Mouse (Mus musculus) left cerebral cortex, adult 18-20 months (tissue): ENCODE data around the gene Cyp2e1. TPM values are rescaled to one million over a fixed set of nuclear protein-coding genes. Genes with fewer than 3 reads are reported as not detected.
"Not testable (repeated sequence)": the region's sequence is repeated elsewhere in the genome, so short reads cannot be mapped to it uniquely, and the experiment has no call there.

Experiments
- DNase-seq, 2 experiments: peaks; one replicate each; pipeline ENCODE4 v3.0.0; 2021 to 2022; ENCODE audit warnings: low spot score in 2 of 2, mixed read lengths in 1 of 2
- long read RNA-seq, 2 experiments: library from polyadenylated mRNA; stranded (forward); transcript quantifications; one replicate each; pipeline ENCODE4 v2.0.0; 2021
- total RNA-seq, 2 experiments: library from RNA; stranded (reverse); gene quantifications; 2 replicates each; pipeline ENCODE4 v1.2.3; 2021

The Cyp2e1 gene
- under 1 TPM in 1 of 2 experiments, not detected in 1; 0.33 TPM for total RNA-seq
- long read RNA-seq, experiment 1: 0 reads
- long read RNA-seq, experiment 2: 0 reads

DNA sequence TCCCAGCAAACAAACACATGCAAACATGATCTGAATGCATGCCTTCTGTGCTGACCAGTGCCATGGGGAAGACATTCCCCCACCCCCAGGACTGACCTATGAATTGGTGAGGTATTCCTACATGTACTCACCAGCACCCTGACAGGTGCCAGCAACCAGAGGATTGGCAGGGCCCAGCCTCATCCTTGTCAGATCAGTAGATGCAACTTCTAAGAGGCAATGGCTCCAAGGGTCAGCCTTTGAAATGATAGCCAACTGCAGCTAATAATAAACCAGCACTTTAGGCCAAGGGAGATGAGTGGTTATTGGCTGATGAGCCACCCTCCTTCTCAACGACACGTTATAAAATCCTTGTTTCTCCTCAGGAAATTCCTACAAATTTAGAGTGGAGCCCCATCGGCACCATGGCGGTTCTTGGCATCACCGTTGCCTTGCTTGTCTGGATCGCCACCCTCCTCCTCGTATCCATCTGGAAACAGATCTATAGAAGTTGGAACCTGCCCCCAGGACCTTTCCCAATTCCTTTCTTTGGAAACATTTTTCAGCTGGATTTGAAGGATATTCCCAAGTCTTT, at the start of gene Cyp2e1:
Cyp2e1 (plus strand) TSS at position 293 of the 574 bp plus-strand sequence.
- no peak for DNase-seq

DNA sequence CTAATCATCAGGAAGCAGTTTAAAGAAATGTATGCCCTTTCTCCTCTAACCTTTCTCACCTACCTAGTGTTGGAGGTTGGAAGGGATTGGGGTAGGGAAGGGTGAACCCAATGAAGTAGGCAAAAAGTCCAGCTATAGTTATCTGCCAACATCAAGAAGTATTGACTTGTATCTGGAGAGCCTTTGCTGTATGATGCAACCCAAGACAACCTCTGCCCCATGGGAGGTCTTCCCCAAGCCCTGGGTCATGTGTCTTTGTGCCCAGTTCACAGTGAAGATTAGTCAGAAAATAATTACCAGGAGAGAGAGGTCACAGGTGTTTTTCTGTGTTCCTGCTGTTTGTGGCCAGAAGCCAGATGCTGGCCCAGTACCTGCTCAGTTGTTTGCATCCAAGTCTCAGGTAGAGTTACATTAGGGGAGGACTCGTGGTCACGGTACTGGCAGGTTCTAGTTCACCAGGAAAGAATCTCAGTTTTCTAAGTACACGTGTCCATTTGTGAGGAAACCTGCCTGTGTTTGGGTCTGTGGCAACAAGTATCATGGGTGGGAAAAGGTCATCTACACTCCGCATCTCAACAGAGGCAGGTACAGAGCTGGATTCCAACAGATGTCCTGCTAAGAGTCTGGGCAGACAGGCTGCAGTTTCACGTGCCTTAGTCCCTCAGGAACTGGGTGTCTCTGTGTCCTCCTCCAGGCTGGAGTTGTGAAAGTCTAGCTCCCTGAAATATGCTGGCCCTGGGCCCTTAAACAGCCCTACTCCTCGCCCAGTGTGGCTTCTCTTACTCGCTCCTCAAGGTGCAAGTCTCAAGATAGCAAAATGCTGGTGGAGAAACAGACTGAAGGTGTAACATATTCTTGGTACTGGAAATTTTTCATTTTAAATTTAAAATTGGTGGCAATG, 46.1 kb upstream of the Cyp2e1 start:
- DNase-seq: peak; percentile 18 to 33

DNA sequence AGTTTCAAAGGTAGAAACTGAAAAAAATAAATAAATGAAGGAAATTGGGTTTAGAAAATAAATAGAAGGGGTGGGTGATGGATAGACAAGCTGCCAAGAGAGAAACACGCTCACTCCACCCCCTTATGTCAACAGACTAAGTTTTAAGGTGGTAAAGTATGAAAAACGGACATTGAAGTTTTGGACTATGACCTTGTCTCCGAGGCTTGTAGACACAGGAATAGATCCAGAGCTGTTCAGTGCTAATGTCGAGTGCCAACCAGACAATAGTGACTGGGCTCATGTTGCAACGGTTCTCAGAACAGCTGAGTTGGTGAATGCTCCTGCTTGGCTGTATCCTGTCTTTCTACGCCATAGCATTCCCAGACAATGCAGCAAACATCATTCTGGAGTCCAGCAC, 42.4 kb upstream of the Cyp2e1 start:
- no peak for DNase-seq

DNA sequence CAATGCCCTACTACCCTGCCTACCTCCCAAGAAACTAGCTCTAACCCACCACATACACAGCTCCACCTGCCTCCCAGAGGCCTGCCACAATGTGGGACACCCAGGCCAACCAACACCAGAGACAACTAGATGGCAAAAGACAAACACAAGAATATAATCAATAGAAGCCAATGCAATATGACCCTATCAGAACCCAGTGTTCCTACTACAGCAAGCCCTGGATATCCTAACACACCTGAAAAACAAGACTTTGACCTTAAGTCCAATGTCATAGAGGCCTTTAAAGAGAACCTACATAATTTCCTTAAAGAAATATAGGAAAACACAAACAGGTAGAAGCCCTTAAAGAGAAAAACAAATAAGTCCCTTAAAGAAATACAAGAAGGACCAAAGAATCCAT, 38.0 kb upstream of the Cyp2e1 start:
- no peak for DNase-seq

DNA sequence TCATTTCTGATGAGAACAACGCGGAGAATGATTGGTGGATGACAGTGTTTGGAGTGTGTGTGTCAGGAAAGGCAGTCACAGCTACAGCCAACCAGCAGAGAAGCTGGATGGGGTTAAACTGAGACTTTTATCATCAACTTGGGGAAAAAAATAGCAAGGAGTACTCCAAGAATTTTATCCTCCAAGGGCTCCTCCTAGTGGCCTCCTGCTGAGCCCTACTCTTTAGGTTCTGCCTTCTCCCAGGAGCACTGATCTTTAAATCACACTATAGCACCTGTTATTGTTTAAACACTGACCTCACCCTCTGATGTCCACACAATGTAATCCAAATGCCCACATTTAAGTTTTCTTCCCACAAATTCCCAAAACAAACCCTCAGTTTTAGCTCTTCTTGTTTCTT, 30.4 kb upstream of the Cyp2e1 start:
- peak; percentile 14 to 29 for DNase-seq

DNA sequence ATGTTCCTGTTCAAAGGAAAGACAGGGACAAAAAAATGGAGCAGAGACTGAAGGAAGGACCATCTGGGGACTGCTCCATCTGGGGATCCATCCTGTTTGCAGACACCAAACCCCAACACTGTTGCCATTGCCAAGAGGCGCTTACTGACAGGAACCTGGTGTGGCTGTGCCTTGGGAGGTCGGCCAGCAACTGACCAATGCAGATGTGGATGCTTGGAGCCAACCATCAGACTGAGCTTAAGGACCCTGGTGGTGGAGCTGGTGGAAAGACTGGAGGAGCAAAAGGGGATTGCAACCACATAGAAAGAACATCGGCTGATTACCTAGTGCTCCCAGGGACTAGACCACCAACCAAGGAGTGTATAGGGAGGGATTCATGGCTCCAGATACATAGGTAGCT, 16.1 kb upstream of the Cyp2e1 start:
- no peak for DNase-seq

DNA sequence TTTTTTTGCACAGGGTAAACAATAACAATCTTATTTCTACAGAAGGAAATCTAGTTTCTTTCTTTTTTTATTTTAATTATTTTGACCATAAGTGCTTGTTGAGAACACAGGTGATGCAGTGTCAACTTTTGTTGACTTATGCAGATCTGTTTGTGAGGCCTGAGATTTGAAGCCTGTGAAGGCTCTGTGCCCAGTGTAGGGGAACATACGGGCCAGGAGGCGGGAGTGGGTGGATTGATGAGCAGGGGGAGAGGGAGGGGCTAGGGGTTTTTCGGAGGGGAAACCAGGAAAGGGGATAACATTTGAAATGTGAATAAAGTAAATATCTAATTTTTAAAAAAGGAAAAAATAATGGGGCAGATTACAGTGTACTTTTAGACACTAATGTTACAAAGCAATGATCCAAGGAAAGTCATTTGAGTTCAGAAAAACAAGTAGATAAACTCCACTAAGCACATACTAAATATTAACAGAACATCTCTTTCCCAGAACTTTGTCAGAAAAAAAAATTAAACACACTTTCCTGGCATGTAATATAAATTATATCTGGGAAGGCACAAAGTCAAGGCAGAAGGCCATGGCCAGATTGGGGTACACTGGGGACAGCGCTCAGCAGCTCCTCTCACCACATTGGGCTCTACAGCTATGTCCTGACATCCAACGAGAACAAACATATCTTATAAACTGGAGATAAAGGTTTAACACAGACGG, 15.3 kb upstream of the Cyp2e1 start:
- DNase-seq: no peak

DNA sequence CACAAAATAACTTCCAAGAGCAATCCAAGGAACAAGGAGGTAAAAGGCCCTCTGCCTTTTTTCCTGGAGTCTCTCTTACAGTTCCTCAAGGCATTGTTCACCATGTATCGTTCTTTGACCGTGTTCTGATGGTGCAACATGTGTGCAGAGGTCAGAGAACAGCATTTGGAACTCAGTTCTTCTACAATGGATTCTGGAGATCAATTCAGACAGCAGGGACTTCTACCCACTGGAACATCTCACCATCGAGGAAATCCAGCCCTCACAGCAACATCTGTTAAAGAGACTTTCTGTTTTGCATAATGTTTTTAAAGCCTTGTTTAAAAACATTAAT, 14.7 kb upstream of the Cyp2e1 start:
- no peak for DNase-seq

DNA sequence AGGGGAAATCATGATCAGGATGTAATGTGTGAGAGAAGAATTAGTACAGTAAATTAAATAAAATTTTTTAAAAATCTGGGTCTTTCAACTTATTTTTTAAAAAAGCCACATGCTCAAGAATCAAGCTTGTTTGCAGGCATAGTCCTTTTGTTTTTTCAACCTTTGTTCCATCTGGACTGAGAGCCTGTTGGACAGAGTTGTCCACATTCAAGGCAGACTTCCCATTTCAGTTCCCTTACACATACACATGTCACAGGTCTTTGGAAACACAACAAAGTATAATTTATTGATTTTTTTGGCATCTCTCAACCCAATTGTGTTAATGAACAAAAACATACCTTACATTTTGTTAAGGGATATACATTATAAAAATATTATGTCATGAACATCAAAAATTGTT, 9.0 kb upstream of the Cyp2e1 start:
- no peak for DNase-seq

DNA sequence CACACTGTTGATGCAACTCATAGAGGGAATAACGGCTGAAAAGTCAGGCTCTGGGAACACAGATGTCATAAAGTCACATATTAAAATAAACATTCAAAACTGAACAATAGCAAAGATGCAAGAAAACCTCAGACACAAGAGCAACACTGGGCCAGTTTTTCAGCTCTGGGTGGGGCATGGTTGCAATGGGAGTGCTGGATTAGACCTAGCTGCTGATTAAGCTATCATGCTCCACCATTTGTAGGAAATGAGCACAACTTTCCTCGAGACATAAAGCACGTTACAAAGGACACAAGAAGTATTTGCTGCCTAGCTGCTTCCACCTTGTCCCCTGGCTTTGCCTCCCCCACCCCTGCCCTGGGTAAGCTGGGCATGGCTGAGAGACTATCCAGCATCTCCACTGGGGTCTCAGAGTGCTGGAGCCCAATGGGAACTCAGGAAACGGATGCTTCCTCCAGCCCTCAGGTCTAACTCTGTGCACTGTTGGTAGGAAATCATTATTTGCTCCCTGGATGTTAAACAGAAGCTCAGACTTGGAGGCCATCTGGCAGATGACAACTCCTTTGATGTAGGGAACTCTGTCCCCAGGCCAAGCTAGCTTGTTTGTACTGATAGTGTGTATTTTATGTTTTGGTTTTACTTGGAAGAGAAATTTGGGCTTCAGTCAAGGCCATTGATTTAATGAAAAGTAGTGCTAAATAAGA, 7.2 kb upstream of the Cyp2e1 start:
- DNase-seq: no peak

DNA sequence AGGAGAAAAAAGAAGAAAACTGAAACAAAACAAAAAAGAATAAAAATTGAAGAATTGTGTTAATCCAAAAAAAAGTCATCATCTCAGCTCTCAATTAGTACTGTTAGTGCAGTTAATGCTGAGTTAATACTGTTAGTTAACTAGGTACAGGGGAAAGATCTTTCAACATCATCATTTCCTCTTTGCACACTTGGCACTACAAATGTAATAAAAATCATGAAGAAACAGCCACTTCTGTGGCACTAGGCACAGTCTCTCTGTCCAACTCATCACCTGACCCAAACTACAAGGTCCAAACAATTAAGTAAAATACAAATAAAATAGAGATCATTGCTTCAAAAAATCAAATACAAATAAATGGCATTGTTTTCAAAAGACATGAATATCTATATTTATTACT, 2.9 kb upstream of the Cyp2e1 start:
- DNase-seq: no peak

DNA sequence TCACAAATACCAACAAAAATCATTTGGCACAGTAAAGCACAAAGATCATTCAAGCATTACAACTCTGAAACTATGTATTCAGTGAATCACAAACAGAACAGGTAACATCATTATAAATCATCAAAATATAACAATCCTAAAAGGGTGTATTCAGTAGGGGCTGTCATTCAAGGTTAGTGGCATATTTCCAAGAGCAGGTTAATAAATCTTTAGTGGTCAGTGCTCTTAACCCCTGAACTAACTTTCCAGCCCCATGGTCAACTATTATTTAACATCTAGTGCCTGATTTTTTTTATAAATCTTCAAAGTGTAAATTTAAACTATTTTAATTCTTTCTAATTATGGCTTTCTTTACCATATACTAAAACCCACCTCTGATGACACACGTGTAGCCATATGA, 1.9 kb downstream of the Cyp2e1 start:
- DNase-seq: not testable (repeated sequence)

DNA sequence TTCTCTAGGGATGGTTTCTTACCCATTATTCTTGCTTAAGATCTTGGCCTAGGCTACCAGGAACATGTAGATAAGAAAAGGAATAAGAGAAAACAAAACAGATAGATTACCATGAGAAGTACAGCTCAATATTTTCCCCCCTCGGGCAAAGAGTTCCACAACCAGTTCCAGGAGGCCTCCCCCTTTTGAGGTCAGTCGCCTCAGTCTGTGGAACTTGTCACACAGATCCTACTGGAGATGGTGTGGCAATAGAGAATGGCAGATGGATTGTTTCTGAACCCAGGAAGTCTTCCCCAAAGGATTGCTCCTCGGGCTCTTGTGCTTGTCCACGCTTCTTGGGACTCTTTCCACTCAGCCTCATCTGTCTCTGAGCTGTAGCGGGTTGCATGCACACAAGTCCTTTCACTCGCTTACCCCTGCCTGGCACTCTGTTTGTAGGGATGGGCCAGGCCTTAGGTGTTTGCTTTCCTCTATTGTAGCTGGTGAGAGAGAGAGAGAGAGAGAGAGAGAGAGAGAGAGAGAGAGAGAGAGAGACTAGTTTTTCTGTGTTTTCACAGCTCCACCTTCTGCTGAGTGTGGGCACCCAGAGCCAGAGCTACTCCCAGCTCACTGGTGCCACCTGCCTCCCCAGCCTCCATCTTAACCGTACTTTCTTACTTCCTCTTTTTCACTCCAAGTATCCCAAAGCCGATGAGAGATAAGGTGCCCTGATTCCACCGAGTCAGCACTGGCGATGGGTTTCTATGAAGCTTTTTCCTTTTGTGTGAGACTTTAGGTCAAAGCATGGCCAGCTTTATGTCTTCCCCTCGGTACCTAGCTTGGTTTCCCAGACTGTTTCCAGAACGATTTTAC, 2.6 kb downstream of the Cyp2e1 start:
- no peak for DNase-seq

DNA sequence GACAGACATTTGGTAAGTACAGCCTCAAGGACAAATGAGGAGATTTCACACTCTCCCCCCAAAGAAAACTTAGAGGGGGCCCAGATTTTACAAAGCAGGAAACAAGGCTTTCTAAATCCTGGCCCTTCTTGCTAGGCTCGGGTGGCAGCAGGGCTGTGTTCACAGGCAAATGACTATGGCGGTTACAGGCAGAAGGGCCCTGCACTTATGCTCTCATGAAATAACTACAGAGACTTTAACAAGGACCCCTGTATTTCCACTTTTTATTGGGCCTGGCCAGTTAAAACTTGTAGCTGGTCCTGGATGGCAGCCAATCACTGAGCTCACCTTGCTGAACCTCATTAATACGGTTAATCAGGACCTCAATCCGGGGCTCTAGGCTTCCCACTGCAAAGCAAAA, 17.0 kb downstream of the Cyp2e1 start:
- DNase-seq: no peak

DNA sequence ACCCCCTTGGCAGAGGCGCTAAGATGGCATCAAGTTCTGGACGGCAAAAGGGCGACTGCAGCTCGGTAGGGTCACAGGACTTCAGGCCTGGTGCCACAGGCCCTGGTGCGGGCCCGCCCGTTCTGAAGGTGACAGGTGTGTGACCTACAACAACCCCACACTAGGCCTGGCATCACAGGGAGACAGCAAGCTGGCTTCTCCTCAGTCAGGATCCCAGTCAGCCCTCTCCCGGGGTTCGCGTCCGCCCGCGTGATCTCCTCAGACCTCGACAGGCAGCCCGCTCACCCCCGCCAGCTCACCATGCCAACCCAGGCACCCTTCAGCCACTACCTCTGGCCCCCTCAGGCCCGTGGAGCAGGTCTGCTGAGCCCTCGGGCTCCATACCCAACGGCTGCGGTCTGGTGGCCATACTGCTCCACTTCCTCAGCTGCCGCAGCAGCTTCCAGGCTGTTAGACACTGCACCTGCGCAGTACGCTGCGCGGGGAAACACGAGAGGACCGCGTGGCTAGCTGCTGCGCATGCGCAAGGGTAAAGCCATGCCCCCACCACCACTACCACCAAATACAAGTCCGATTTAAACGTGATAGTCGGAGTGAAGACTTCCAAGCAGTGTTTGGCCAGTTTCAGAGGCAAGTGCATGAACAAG, 24.0 kb downstream of the Cyp2e1 start, which contains the start of gene Syce1:
Syce1 (minus strand) TSS at position 447 of the 647 bp plus-strand sequence.
- no peak for DNase-seq

DNA sequence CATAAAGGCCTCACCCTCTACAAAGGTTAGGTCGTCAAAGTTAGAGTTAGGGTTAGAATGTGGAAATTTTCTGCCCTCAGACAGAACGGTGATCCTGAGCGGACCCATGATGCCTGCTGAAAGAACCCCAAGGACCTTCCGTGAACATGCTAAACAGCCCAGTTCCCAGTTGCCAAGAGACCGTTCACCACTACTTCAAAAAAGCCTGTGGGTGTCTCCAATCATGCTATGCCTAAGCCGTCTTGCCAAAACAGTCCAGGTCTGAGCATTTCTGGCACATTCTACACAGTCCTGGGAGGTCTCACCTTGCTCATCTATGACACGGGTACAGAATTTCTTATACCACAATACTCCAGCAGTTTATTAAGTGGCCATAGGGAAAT, 24.5 kb downstream of the Cyp2e1 start:
- no peak for DNase-seq

DNA sequence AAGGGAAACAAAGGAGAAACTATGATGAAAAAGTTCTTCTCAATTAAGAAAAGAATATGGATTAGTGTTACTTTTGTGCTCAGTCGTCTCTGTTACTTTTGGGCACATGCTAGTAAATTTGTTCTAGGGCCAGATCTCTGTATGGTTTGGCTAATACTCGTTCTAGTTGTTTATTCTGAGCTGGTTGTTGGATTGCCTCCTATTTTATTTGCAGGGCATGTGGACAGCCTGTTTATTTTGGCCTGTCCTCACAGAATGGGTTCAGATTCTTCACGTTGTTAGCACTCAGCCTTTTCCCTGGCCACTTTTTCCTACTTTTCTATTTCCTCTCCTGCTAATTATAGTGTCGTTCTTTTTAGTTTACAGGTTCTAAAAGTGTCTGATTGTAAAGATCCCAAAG, 30.0 kb downstream of the Cyp2e1 start:
- no peak for DNase-seq

DNA sequence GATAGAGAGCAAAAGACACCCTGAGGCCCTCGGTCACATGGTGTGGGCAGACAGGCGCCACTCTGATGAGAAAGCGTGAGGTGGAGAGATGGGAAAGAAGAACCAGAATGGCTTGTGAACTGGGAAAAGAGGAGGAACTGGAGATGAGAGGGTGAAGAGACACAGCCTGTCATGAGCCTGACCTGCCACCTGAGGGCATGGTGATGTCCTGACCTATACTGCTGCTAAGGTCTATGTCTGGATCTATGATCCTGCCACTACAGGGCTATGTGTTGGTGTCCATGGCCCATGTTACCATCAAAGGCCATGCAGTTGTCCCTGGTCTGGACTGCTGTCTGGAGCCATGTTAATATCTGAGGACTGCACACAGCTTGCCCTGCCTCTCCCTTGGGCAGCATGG, 34.1 kb downstream of the Cyp2e1 start:
- DNase-seq: no peak

DNA sequence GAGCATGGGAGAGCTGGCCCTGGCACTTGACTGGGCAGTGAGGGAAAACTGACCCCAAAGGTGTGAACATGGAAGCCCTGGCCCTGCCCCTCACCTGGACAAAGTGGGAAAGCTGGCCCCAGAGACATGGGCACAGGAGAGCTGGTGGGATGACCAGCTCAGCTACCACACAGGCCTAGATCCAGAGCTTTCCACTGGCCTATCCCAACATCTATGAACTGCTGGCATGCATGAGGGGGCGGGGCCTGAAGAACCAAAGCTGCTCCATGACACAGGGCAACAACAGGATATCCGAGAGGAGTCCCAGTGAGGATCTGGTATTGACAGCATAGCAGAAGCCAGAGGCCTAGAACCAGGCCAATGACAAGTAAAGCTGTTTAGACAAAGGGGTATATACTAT, 34.7 kb downstream of the Cyp2e1 start:
- DNase-seq: no peak

DNA sequence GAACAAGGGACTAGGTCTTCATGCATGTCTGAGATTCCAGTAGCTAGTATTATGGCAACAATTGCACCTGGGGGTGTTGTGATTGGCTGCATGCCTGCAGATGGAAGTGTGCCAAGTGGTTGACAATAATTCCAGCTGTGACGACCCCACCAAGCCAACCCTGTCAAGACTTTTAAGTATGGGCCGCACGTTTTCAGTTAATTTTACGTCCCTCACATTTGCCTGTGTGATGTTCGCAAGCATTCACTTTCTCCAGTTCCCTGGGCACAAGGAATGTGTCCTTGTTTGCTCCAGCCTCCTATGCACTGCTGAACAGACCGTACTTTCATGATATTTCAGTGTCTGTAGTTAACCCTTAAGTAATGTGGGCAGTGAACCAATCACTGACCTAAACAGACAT, 39.1 kb downstream of the Cyp2e1 start:
- DNase-seq: no peak
